Mouse (Mus musculus) embryo, embryonic 10 days (tissue): ENCODE results near the gene Serpinb9e.
"Not testable (repeated sequence)": the region's sequence is repeated elsewhere in the genome, so short reads cannot be mapped to it uniquely, and the experiment has no call there.

ENCODE experiments used
- DNase-seq: peaks from one replicate; pipeline ENCODE4 v3.0.0-alpha.2; 2015; ENCODE audit warnings: low spot score

Gene Serpinb9e

DNA sequence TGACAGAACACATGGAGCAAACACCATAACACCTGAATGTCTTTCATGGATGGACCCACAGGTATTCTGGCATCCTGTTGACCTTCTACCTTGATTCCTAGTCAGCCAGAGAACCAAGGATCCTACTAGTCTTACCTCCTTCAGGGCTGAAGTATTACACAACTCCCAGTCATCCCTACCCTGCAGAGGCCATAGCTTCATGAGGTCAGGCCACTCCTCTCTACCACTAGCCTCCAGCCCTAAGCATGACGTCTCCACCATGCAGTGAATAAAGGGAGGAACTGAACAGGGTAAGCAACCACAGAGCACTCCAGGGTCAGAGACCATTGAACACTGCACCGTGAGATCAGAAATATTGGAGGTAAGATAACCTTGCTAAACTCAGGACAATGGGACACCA is at the start of gene Serpinb9e:
Gene Serpinb9e (plus strand): TSS at position 301 of the 400 bp plus-strand sequence.
- DNase-seq = not testable (repeated sequence)

DNA sequence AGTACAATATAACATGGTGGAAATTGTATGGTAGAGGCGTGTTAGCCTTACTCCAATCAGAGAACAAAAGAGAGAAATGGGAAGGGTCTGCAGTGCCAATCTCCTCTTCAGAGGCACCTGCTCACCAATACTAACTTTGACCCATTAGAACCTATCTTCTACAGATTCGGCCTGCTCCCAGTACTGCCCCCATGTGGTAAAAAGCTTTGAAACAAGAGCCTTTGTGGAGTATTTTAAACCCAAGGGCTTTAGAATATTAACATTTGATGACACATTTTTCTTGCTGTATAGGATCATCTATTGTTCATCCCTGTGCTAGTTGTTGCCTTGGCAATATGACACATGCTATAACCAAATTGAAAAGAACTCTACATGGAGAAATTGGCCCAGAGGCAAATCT is 49.7 kb upstream of the Serpinb9e start:
- no peak for DNase-seq

GRCm38 (mm10) chr13:33308631-33309030 is 59.2 kb downstream of the Serpinb9e start:
- DNase-seq = not testable (repeated sequence)
